Mouse (Mus musculus): ENCODE results near the gene Slc12a7. TPM values are rescaled to one million over a fixed set of nuclear protein-coding genes. Genes with fewer than 3 reads are reported as not detected.
A peak's percentile ranks its signal among the peaks of the same experiment; 100 is the strongest.
"Not testable (repeated sequence)": the region's sequence is repeated elsewhere in the genome, so short reads cannot be mapped to it uniquely, and the experiment has no call there.

Gene Slc12a7
- total and polyA plus RNA-seq, 2 experiments from 2014 or later: 34.4 to 94.6 TPM

- ATAC-seq (ENCODE audit: insufficient read depth, low read depth) (no peak), DNase-seq (ENCODE audit: low spot score) (no peak)
- no peaks in the 10 kb centered on the region for H3K27me3 ChIP-seq (ENCODE audit: control insufficient read depth, insufficient read depth, low read length)
- H3K27ac ChIP-seq (ENCODE audit: low read depth): no peak overlapping the region
- no peak for TF ChIP-seq EP300 (IDR thresholded peaks at IDR 0.05; ENCODE audit: low read depth)
- no peak for TF ChIP-seq CTCF (IDR thresholded peaks at IDR 0.05; ENCODE audit: low read depth)
- no peak overlapping the region for H3K4me3 ChIP-seq (ENCODE audit: low read depth, low read length)
- WGBS: 70% methylated on average over 1 of the region's 1 CpGs
- no peaks in the 10 kb centered on the region for H3K9me3 ChIP-seq (replicated peaks; ENCODE audit: control insufficient read depth, low read length)
- H3K4me1 ChIP-seq (ENCODE audit: control insufficient read depth, insufficient read depth): peaks cover 39% of the 10 kb centered on the region
- no peak overlapping the region for H3K4me2 ChIP-seq (ENCODE audit: low read depth, low read length)
- H3K36me3 ChIP-seq (replicated peaks; ENCODE audit: control insufficient read depth, insufficient read depth, low read length): no peaks in the 10 kb centered on the region
- no peak overlapping the region for H3K9ac ChIP-seq (replicated peaks; ENCODE audit: low read depth, low read length)
These were observed 2.0 kb upstream of the Slc12a7 start for GRCm38 (mm10) chr13:73730913-73731312.

- Histone ChIP-seq H3K4me3 (ENCODE audit: low read depth, low read length) (peak overlapping the region; percentile 46; the same call in 1 of the 2 replicates), H3K36me3 (replicated peaks; ENCODE audit: control insufficient read depth, insufficient read depth, low read length) (no peaks in the 10 kb centered on the region), H3K9ac (replicated peaks; ENCODE audit: low read depth, low read length) (peak overlapping the region; percentile 59; the same call in 1 of the 2 replicates), H3K27me3 (ENCODE audit: control insufficient read depth, insufficient read depth, low read length) (no peaks in the 10 kb centered on the region), H3K4me2 (ENCODE audit: low read depth, low read length) (peak overlapping the region; percentile 79), H3K9me3 (replicated peaks; ENCODE audit: control insufficient read depth, low read length) (no peaks in the 10 kb centered on the region), H3K27ac (ENCODE audit: low read depth) (no peak overlapping the region), H3K4me1 (ENCODE audit: control insufficient read depth, insufficient read depth) (peaks cover 39% of the 10 kb centered on the region)
- 84% methylated on average over 7 of the region's 7 CpGs for WGBS
- no peak for TF ChIP-seq EP300 (IDR thresholded peaks at IDR 0.05; ENCODE audit: low read depth)
- no peak for TF ChIP-seq CTCF (IDR thresholded peaks at IDR 0.05; ENCODE audit: low read depth)
- no peak for ATAC-seq (ENCODE audit: insufficient read depth, low read depth)
- no peak for DNase-seq (ENCODE audit: low spot score)
These were observed 659 bp upstream of the Slc12a7 start for GRCm38 (mm10) chr13:73732235-73732634.

GRCm38 (mm10) chr13:73734379-73734778, 1.5 kb downstream of the Slc12a7 start:
- peak overlapping the region; percentile 79 for H3K4me2 ChIP-seq (ENCODE audit: low read depth, low read length)
- no peaks in the 10 kb centered on the region for H3K27me3 ChIP-seq (ENCODE audit: control insufficient read depth, insufficient read depth, low read length)
- H3K9ac ChIP-seq (replicated peaks; ENCODE audit: low read depth, low read length): no peak overlapping the region
- no peaks in the 10 kb centered on the region for H3K9me3 ChIP-seq (replicated peaks; ENCODE audit: control insufficient read depth, low read length)
- H3K4me3 ChIP-seq (ENCODE audit: low read depth, low read length): no peak overlapping the region
- TF ChIP-seq CTCF (IDR thresholded peaks at IDR 0.05; ENCODE audit: low read depth) (no peak), EP300 (IDR thresholded peaks at IDR 0.05; ENCODE audit: low read depth) (no peak)
- 0 out of 2 replicates have a peak overlapping the region, but pooled peaks have one; percentile 3 for H3K27ac ChIP-seq (ENCODE audit: low read depth)
- peaks cover 30% of the 10 kb centered on the region for H3K4me1 ChIP-seq (ENCODE audit: control insufficient read depth, insufficient read depth)
- DNase-seq (ENCODE audit: low spot score) (no peak), ATAC-seq (ENCODE audit: insufficient read depth, low read depth) (no peak)
- WGBS: 92% methylated on average over 1 of the region's 1 CpGs
- no peaks in the 10 kb centered on the region for H3K36me3 ChIP-seq (replicated peaks; ENCODE audit: control insufficient read depth, insufficient read depth, low read length)

GRCm38 (mm10) chr13:73735270-73735669, 2.4 kb downstream of the Slc12a7 start:
- DNase-seq (ENCODE audit: low spot score) (no peak), ATAC-seq (ENCODE audit: insufficient read depth, low read depth) (no peak)
- no peaks in the 10 kb centered on the region for H3K36me3 ChIP-seq (replicated peaks; ENCODE audit: control insufficient read depth, insufficient read depth, low read length)
- H3K27me3 ChIP-seq (ENCODE audit: control insufficient read depth, insufficient read depth, low read length): no peaks in the 10 kb centered on the region
- no peak overlapping the region for H3K4me3 ChIP-seq (ENCODE audit: low read depth, low read length)
- H3K27ac ChIP-seq (ENCODE audit: low read depth): no peak overlapping the region
- H3K4me1 ChIP-seq (ENCODE audit: control insufficient read depth, insufficient read depth): peaks cover 22% of the 10 kb centered on the region
- TF ChIP-seq CTCF (IDR thresholded peaks at IDR 0.05; ENCODE audit: low read depth) (no peak), EP300 (IDR thresholded peaks at IDR 0.05; ENCODE audit: low read depth) (no peak)
- H3K9me3 ChIP-seq (replicated peaks; ENCODE audit: control insufficient read depth, low read length): no peaks in the 10 kb centered on the region
- H3K9ac ChIP-seq (replicated peaks; ENCODE audit: low read depth, low read length): no peak overlapping the region
- WGBS: 80% methylated on average over 8 of the region's 8 CpGs
- no peak overlapping the region for H3K4me2 ChIP-seq (ENCODE audit: low read depth, low read length)

- Histone ChIP-seq H3K27me3 (ENCODE audit: control insufficient read depth, insufficient read depth, low read length) (no peaks in the 10 kb centered on the region), H3K36me3 (replicated peaks; ENCODE audit: control insufficient read depth, insufficient read depth, low read length) (no peaks in the 10 kb centered on the region), H3K4me2 (ENCODE audit: low read depth, low read length) (no peak overlapping the region), H3K4me1 (ENCODE audit: control insufficient read depth, insufficient read depth) (peaks cover 22% of the 10 kb centered on the region), H3K27ac (ENCODE audit: low read depth) (no peak overlapping the region), H3K4me3 (ENCODE audit: low read depth, low read length) (no peak overlapping the region), H3K9me3 (replicated peaks; ENCODE audit: control insufficient read depth, low read length) (no peaks in the 10 kb centered on the region), H3K9ac (replicated peaks; ENCODE audit: low read depth, low read length) (no peak overlapping the region)
- ATAC-seq (ENCODE audit: insufficient read depth, low read depth) (no peak), DNase-seq (ENCODE audit: low spot score) (no peak)
- no peak for TF ChIP-seq CTCF (IDR thresholded peaks at IDR 0.05; ENCODE audit: low read depth)
- TF ChIP-seq EP300 (IDR thresholded peaks at IDR 0.05; ENCODE audit: low read depth): no peak
- 72% methylated on average over 2 of the region's 2 CpGs for WGBS
These were observed 3.0 kb downstream of the Slc12a7 start for GRCm38 (mm10) chr13:73735928-73736327.

GRCm38 (mm10) chr13:73736943-73737342, 4.0 kb downstream of the Slc12a7 start:
- Histone ChIP-seq H3K4me3 (ENCODE audit: low read depth, low read length) (no peak overlapping the region), H3K36me3 (replicated peaks; ENCODE audit: control insufficient read depth, insufficient read depth, low read length) (no peaks in the 10 kb centered on the region), H3K9ac (replicated peaks; ENCODE audit: low read depth, low read length) (no peak overlapping the region), H3K4me1 (ENCODE audit: control insufficient read depth, insufficient read depth) (peaks cover 22% of the 10 kb centered on the region), H3K9me3 (replicated peaks; ENCODE audit: control insufficient read depth, low read length) (no peaks in the 10 kb centered on the region), H3K4me2 (ENCODE audit: low read depth, low read length) (no peak overlapping the region), H3K27me3 (ENCODE audit: control insufficient read depth, insufficient read depth, low read length) (no peaks in the 10 kb centered on the region), H3K27ac (ENCODE audit: low read depth) (peak overlapping the region; percentile 22; the same call in 1 of the 2 replicates)
- DNase-seq (ENCODE audit: low spot score) (no peak), ATAC-seq (ENCODE audit: insufficient read depth, low read depth) (no peak)
- no peak for TF ChIP-seq CTCF (IDR thresholded peaks at IDR 0.05; ENCODE audit: low read depth)
- no peak for TF ChIP-seq EP300 (IDR thresholded peaks at IDR 0.05; ENCODE audit: low read depth)
- 83% methylated on average over 3 of the region's 3 CpGs for WGBS

- H3K9ac ChIP-seq (replicated peaks; ENCODE audit: low read depth, low read length); DNase-seq (ENCODE audit: low spot score); H3K4me2 ChIP-seq (ENCODE audit: low read depth, low read length); H3K36me3 ChIP-seq (replicated peaks; ENCODE audit: control insufficient read depth, insufficient read depth, low read length); H3K4me1 ChIP-seq (ENCODE audit: control insufficient read depth, insufficient read depth); H3K9me3 ChIP-seq (replicated peaks; ENCODE audit: control insufficient read depth, low read length); H3K4me3 ChIP-seq (ENCODE audit: low read depth, low read length); H3K27me3 ChIP-seq (ENCODE audit: control insufficient read depth, insufficient read depth, low read length); H3K27ac ChIP-seq (ENCODE audit: low read depth); ATAC-seq (ENCODE audit: insufficient read depth, low read depth): not testable (repeated sequence)
- WGBS: 28% methylated on average over 2 of the region's 2 CpGs
These were observed 7.6 kb downstream of the Slc12a7 start for GRCm38 (mm10) chr13:73740399-73740944.

All from heart, postnatal 0 days (tissue).